Mouse (Mus musculus): ENCODE measurements at regions not wholly inside any gene's neighbourhood (a gene's known extent, or its start where the extent isn't known, plus 50 kb on each side); places are given as distances from the start of the nearest gene placed in this dataset.

DNA sequence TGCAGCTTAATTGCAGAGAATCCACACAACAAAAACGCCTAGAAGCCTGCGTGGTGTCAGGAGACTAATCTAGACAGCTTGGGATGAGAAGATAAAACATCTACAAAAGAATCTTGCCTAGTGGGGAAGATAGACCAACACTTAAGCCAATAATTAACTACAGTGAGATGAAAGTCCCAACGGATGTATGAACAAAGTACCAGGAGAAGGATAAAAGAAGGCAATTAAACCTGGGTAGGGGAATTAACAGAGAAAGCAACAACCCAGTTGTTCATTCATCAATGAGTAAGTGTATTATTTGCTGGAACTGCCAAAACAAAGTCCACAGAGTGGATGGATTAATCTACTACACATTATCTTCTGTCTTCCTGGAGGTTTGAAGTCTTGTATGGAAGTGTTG, 99.8 kb downstream of the Olfm4 start:
- ATAC-seq, result no peak
- Histone ChIP-seq H3K36me3 (no peaks in the 10 kb centered on the region), H3K4me1 (replicated peaks) (no peaks in the 10 kb centered on the region), H3K9ac (no peak overlapping the region), H3K4me3 (replicated peaks) (no peak overlapping the region), H3K4me2 (replicated peaks) (no peak overlapping the region), H3K9me3 (no peaks in the 10 kb centered on the region), H3K27ac (no peak overlapping the region), H3K27me3 (replicated peaks) (no peaks in the 10 kb centered on the region)
- 58% methylated on average over 3 of the region's 3 CpGs for WGBS

DNA sequence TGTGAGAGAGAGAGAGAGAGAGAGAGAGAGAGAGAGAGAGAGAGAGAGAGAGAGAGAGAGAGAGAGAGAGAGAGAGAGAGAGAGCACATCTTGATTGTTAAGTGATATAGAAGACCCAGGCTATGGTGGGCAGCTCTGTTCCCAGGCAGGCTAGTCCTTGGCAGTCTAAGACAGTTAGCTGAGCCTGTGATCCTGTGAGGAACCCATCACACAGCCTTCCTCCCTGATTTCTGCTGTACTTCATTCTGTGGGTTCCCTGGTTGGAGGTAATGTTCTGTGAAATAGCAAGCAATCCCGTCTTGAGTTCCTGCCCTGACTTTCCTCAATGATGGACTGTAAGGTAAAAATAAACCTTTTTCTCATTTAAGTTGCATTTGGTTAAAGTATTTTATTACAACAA, 113.4 kb downstream of the Olfm4 start:
- WGBS, result 62% methylated on average over 1 of the region's 1 CpGs
- no peak overlapping the region for H3K4me2 ChIP-seq (replicated peaks)
- H3K27ac ChIP-seq, result no peak overlapping the region
- ATAC-seq, result no peak
- H3K36me3 ChIP-seq, result no peaks in the 10 kb centered on the region
- H3K4me1 ChIP-seq (replicated peaks), result no peaks in the 10 kb centered on the region
- no peak overlapping the region for H3K4me3 ChIP-seq (replicated peaks)
- no peak overlapping the region for H3K9ac ChIP-seq
- H3K27me3 ChIP-seq (replicated peaks), result no peaks in the 10 kb centered on the region
- no peaks in the 10 kb centered on the region for H3K9me3 ChIP-seq

DNA sequence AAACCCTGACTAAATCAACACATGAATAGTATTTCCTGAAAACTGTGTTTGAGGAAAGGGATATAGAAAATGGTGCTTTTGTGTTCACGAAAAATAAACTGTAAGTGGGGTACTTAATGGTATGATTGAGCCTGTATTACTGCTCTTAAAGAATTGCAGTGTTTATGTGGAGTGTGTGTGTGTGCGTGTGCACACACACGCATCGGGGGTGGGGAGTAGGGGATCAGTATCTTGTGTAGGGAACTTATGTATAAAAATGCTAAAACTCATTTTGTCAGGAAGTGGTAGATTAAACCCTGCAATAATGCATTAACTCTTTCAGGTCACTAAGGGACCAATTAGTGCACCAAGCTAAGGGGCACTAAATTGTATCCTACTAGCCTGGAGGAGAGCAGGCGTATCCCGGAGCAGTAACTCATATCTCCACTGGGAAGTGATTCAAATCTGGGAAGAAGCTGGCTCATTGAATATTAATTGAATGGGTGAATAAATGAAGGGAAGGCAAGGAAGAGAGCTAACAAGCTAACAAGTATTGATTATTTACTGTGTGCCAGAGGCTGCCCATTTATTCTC, 129.3 kb downstream of the Olfm4 start:
- Histone ChIP-seq H3K4me1 (replicated peaks) (no peaks in the 10 kb centered on the region), H3K4me2 (replicated peaks) (no peak overlapping the region), H3K4me3 (replicated peaks) (no peak overlapping the region), H3K27me3 (replicated peaks) (no peaks in the 10 kb centered on the region), H3K9me3 (no peaks in the 10 kb centered on the region), H3K9ac (no peak overlapping the region), H3K27ac (no peak overlapping the region), H3K36me3 (no peaks in the 10 kb centered on the region)
- no peak for ATAC-seq
- 80% methylated on average over 6 of the region's 6 CpGs for WGBS

DNA sequence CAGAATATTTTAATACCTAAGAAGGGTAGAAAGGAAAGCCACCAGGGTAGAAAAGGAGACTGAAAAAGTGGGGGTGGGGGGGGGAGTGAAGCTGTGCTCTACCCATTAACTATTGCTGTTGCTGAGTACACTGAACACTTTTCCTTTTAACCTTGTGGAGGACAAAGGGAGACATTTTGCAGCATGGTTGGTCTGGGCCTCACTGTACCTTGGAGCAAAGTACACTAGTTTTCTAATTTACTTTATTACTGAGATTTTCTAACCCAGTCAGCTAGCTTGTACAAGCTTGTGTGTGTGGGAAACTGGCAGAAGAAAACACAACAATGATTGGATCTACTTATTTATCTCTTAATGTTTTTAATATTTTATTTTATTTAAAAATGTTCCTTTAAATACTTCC, 130.4 kb downstream of the Olfm4 start:
- no peak overlapping the region for H3K4me3 ChIP-seq (replicated peaks)

DNA sequence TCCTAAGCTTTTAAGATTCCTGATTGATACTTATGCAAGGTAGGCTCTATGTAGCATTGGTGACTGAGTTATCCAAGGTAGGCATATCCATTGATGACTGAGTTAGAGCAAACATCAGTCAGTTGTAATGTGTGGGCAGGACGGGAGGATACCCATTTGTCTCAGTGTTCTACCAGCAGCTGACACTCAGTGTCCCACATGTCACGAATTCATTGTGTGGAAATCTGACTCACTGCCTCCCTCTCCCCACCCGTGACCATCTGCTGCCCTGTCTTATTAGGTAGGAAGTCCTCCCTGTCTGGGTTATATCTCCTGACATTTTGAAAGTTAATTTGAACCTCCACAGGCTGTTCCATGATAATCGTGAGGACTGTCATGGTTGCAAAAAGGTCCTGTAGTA, 141.3 kb downstream of the Olfm4 start:
- Histone ChIP-seq H3K36me3 (no peaks in the 10 kb centered on the region), H3K4me1 (replicated peaks) (no peaks in the 10 kb centered on the region), H3K9me3 (no peaks in the 10 kb centered on the region), H3K27me3 (replicated peaks) (no peaks in the 10 kb centered on the region), H3K4me2 (replicated peaks) (no peak overlapping the region), H3K4me3 (replicated peaks) (no peak overlapping the region), H3K9ac (no peak overlapping the region), H3K27ac (no peak overlapping the region)
- 78% methylated on average over 4 of the region's 4 CpGs for WGBS
- ATAC-seq, result no peak

More for the DNA sequence above, 130.4 kb downstream of the Olfm4 start:
- ATAC-seq, result no peak
- no peak overlapping the region for H3K9ac ChIP-seq
- H3K27me3 ChIP-seq (replicated peaks), result no peaks in the 10 kb centered on the region
- H3K9me3 ChIP-seq, result no peaks in the 10 kb centered on the region
- H3K36me3 ChIP-seq, result no peaks in the 10 kb centered on the region
- H3K4me2 ChIP-seq (replicated peaks), result no peak overlapping the region
- no peaks in the 10 kb centered on the region for H3K4me1 ChIP-seq (replicated peaks)
- H3K27ac ChIP-seq, result no peak overlapping the region

DNA sequence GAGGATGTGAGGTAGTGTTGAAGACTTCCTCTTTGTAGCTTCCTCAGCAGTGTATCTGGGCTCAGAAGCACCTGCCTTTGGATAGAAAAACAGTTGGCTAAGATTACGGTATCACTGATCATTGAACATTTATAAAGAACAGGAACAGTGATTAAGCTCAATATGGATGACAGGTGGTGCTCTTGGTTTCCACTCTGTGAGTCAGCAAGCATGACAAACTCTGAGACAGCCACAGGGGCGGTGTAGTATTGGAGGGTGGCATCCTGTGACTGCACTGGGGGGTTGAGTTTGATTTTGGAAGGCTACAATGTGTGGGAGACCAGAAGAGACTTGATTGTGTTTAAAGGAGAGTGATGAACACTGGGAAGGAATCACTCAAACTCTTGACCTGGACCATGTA, 144.3 kb downstream of the Olfm4 start:
- Histone ChIP-seq H3K27me3 (replicated peaks) (no peaks in the 10 kb centered on the region), H3K4me3 (replicated peaks) (no peak overlapping the region), H3K4me2 (replicated peaks) (no peak overlapping the region), H3K27ac (no peak overlapping the region), H3K36me3 (no peaks in the 10 kb centered on the region), H3K4me1 (replicated peaks) (no peaks in the 10 kb centered on the region), H3K9me3 (no peaks in the 10 kb centered on the region), H3K9ac (no peak overlapping the region)
- ATAC-seq, result no peak
- 85% methylated on average over 2 of the region's 2 CpGs for WGBS

DNA sequence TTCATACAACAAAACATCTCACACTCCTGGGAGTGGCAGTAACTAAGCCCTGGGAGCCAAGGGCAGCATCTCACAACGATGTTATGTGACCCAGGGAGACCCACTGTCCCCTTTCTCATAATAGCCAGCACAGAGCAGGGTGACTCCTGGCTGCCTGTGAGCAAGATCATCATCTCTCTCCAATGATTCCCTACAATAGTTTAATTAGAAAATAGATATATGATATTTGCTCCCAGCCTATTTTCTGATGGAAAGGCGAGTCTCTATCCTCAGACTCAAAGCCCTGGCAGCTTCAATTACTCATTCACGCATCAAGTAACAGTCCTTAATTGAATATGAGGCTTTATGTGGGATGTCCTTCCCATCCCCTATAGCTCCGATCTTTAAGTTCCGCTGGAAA, 153.7 kb downstream of the Olfm4 start:
- no peak overlapping the region for H3K4me3 ChIP-seq (replicated peaks)
- H3K27me3 ChIP-seq (replicated peaks), result no peaks in the 10 kb centered on the region
- no peak overlapping the region for H3K4me2 ChIP-seq (replicated peaks)
- no peak overlapping the region for H3K27ac ChIP-seq
- H3K36me3 ChIP-seq, result no peaks in the 10 kb centered on the region
- ATAC-seq, result no peak
- no peaks in the 10 kb centered on the region for H3K4me1 ChIP-seq (replicated peaks)
- no peaks in the 10 kb centered on the region for H3K9me3 ChIP-seq
- 79% methylated on average over 5 of the region's 5 CpGs for WGBS
- no peak overlapping the region for H3K9ac ChIP-seq

DNA sequence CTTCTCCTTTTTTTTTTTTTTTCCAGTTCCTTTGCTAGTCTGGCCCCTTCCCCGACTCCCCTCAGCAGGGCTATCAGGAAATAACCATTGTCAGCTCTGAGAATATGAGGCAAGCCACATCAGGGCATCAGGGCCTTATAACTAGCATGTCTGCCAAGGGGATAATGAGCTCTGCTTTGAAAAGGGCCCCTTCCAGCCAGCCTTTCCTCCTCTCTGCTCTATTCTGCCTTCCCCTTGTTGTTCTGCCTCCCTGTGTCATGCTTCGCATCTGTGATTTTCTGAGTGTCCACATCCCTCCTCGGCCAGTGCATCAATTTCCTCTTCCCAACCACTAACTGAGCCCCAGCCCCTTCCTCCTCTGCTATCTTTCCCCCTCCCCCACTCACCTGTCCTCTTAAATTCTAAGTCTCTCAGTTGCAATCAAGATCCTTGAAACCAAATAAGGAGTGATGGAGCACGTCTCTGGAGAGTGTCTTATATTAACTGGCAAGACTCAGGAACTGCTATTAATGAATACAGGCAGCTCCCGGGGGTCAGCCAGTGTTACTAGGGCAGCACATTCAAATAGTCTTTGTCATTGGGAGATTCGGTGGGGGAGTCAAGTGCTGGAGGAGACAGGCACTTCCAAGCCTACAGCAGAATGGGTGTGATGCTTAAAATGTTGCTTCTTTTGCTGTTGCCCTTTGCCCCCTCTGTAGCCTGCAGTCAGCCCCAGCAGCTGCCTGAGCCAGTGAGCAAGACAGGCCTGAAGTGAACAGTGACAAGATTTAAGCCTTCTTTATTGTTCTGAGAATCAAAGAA, 155.3 kb downstream of the Olfm4 start:
- H3K36me3 ChIP-seq, result no peaks in the 10 kb centered on the region
- no peak overlapping the region for H3K4me2 ChIP-seq (replicated peaks)
- no peaks in the 10 kb centered on the region for H3K9me3 ChIP-seq
- no peaks in the 10 kb centered on the region for H3K27me3 ChIP-seq (replicated peaks)
- no peak overlapping the region for H3K4me3 ChIP-seq (replicated peaks)
- no peak for ATAC-seq
- 32% methylated on average over 6 of the region's 6 CpGs for WGBS
- H3K9ac ChIP-seq, result no peak overlapping the region
- no peak overlapping the region for H3K27ac ChIP-seq
- no peaks in the 10 kb centered on the region for H3K4me1 ChIP-seq (replicated peaks)

DNA sequence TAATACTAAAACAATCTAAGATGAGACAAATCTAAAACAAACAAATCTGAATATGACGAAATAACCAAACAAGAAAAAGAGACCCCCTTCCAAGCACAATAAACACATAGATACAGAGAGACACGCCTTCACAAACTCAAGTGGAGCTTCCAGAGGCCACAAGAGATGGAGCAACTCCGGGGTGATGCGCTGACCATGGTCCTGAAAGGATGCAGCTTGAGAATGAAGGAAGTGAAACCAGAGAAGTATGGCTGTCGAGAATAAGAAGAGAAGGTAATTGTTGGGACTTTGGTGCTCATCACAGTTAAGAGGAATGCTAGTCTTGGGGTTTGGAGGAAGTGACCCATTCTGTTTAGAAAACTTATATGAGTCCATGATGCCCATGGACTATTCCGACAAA, 173.1 kb downstream of the Olfm4 start:
- no peak overlapping the region for H3K9ac ChIP-seq
- H3K4me3 ChIP-seq (replicated peaks), result no peak overlapping the region
- WGBS, result 38% methylated on average over 6 of the region's 6 CpGs
- no peaks in the 10 kb centered on the region for H3K9me3 ChIP-seq
- H3K36me3 ChIP-seq, result no peaks in the 10 kb centered on the region
- H3K27me3 ChIP-seq (replicated peaks), result no peaks in the 10 kb centered on the region
- ATAC-seq, result no peak
- no peak overlapping the region for H3K27ac ChIP-seq
- no peak overlapping the region for H3K4me2 ChIP-seq (replicated peaks)
- no peaks in the 10 kb centered on the region for H3K4me1 ChIP-seq (replicated peaks)

DNA sequence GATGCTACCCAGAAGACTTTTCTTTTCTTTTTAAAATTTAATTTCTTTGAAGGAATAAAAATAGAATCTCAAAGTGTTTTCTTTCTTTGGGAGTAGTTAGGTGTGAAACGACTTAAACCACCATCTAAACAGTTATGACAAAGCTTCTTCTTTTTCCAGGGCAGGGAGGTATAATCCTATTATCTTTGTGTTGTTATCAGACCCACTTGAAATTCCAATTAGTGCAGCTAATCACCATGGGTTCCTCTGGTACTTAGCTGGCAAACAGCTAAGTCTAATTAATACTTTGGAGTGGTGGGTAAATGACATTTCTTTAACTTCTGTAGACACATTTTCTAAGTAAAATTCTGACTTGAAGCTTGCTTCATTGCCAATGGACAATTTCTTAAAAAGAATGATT, 185.3 kb downstream of the Olfm4 start:
- H3K9me3 ChIP-seq, result no peaks in the 10 kb centered on the region
- no peaks in the 10 kb centered on the region for H3K4me1 ChIP-seq (replicated peaks)
- H3K9ac ChIP-seq, result no peak overlapping the region

DNA sequence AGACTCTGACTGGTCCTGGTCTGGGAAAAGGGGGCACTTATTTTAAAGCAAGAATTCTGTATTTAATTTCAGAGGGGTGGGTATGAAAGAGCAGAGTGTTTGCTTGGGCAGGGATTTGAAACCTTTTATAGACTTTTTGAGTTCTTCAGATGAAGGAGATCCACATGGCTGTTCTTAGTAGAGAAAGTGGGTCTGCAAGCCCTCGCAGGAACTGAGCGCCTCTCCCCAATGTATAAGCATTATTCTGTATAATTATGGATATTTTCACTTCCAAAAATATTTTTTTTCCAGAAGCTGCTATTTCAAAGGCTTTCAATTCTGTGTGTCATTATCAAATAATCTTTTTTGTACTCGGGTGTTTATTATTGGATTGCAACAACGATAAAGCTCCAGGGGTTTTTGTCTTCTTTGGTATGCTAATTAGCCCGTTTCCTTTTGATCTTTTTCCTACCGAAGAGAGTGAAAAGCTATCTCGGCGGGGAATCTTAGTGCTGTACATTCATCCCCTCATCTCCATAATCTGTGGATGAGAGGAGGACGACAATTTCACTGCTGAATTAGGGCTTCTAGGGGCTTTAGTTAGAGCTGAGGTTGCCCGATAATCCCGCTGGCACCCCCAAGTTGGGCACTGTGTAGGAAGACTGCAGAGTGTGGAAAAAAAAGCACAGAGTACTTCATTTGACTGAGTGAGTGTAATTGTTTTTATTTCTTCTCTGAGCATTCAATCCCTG, 186.7 kb downstream of the Olfm4 start:
- Histone ChIP-seq H3K9me3 (no peaks in the 10 kb centered on the region), H3K27me3 (replicated peaks) (no peaks in the 10 kb centered on the region), H3K4me1 (replicated peaks) (no peaks in the 10 kb centered on the region), H3K27ac (no peak overlapping the region), H3K4me3 (replicated peaks) (no peak overlapping the region), H3K4me2 (replicated peaks) (no peak overlapping the region), H3K36me3 (no peaks in the 10 kb centered on the region), H3K9ac (no peak overlapping the region)
- ATAC-seq, result no peak
- 26% methylated on average over 11 of the region's 11 CpGs for WGBS

More for the DNA sequence above, 185.3 kb downstream of the Olfm4 start:
- Histone ChIP-seq H3K27me3 (replicated peaks) (no peaks in the 10 kb centered on the region), H3K4me2 (replicated peaks) (no peak overlapping the region), H3K27ac (no peak overlapping the region), H3K4me3 (replicated peaks) (no peak overlapping the region), H3K36me3 (no peaks in the 10 kb centered on the region)
- ATAC-seq, result no peak
- WGBS, result 44% methylated on average over 1 of the region's 1 CpGs

DNA sequence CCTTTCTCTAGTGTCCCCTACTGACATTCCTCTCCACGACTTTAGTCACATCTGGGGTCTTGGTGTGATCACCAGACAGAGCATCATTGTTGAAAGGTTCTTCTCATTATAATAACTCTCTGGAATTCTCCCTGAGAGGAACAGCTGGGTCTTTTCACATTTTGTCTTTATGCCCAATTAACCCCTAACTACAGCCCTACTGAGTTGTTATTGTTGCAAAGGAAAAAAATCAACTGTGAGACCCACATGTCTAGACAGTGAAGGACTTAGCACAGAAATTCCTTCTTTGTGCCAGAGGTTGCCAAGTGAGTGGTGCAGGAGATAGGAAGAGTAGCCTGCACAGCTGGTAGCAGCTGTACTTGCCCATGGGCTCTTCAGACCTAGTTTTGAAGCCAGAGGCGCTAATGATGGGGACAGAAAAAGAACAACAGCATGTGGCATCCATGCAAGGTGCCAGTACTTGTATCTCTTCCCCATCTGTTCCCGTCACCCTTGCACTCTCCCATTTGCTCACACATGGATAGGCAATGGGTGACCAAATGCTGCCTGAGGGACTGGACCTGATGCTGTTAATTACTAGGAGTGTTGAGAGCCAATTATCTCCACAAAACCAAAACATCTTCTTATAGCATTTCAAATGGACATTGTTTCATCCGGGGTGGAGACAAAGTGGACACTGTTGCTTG, 189.1 kb downstream of the Olfm4 start:
- Histone ChIP-seq H3K9me3 (no peaks in the 10 kb centered on the region), H3K9ac (no peak overlapping the region), H3K4me1 (replicated peaks) (no peaks in the 10 kb centered on the region), H3K27ac (no peak overlapping the region), H3K27me3 (replicated peaks) (no peaks in the 10 kb centered on the region), H3K36me3 (no peaks in the 10 kb centered on the region), H3K4me3 (replicated peaks) (no peak overlapping the region), H3K4me2 (replicated peaks) (no peak overlapping the region)
- no peak for ATAC-seq
- WGBS, result 62% methylated on average over 4 of the region's 4 CpGs

Data from intestine, embryonic 15.5 days (tissue).